Mouse (Mus musculus) MEL (cell line): ENCODE measurements around the gene Prtn3.

Experiments
- CTCF ChIP-seq, 3 experiments: IDR thresholded peaks in 2 of 3; conservative IDR thresholded peaks in 1 of 3; 2 replicates each; pipeline ENCODE4 v1.5.1; 2011 to 2012; ENCODE audit warnings: low read length in 3 of 3, low read depth in 2 of 3, mild to moderate bottlenecking in 2 of 3, improper control_type of control experiment in 1 of 3, inconsistent platforms in 1 of 3, mixed read lengths in 1 of 3, moderate library complexity in 1 of 3; ENCODE audit not compliant: control insufficient read depth in 1 of 3, insufficient read depth in 1 of 3, poor library complexity in 1 of 3, severe bottlenecking in 1 of 3
- MYB ChIP-seq: IDR thresholded peaks from 2 replicates; pipeline ENCODE4 v1.6.1; 2011; ENCODE audit warnings: mild to moderate bottlenecking, low read depth, low read length, improper control_type of control experiment
- ZMIZ1 ChIP-seq: IDR thresholded peaks from 2 replicates; pipeline ENCODE4 v1.6.1; 2012; ENCODE audit warnings: low read depth, mild to moderate bottlenecking, inconsistent platforms, low read length, improper control_type of control experiment, moderate library complexity

- TF ChIP-seq ZMIZ1 (no peak), MYB (no peak), CTCF (IDR thresholded peaks at IDR 0.05 in 2 of 3, conservative IDR thresholded peaks at IDR 0.05 in 1 of 3; ENCODE audit: control insufficient read depth in 1 of 3, insufficient read depth in 1 of 3, low read depth in 2 of 3, low read length in 3 of 3, poor library complexity in 1 of 3, severe bottlenecking in 1 of 3) (no peak)
Measured at GRCm38 (mm10) chr10:79858416-79859074, 15.7 kb upstream of the Prtn3 start.
